Mouse (Mus musculus): ENCODE measurements at regions not wholly inside any gene's neighbourhood (a gene's known extent, or its start where the extent isn't known, plus 50 kb on each side); places are given as distances from the start of the nearest gene placed in this dataset.

GRCm38 (mm10) chr3:80056636-80057350 is 172.5 kb downstream of the Fam198b start:
- Histone ChIP-seq H3K4me3 (ENCODE audit: low read depth, low read length) (no peak overlapping the region), H3K36me3 (ENCODE audit: control insufficient read depth, insufficient read depth, low read length) (no peaks in the 10 kb centered on the region), H3K9ac (ENCODE audit: low read length) (no peak overlapping the region), H3K4me1 (ENCODE audit: control insufficient read depth, insufficient read depth, low read length) (no peaks in the 10 kb centered on the region), H3K4me2 (no peak overlapping the region), H3K27me3 (ENCODE audit: control insufficient read depth, insufficient read depth, low read length) (no peaks in the 10 kb centered on the region), H3K9me3 (ENCODE audit: control insufficient read depth, low read length) (no peaks in the 10 kb centered on the region), H3K27ac (ENCODE audit: low read depth, low read length) (no peak overlapping the region)
- ATAC-seq (ENCODE audit: low FRiP score) (no peak), DNase-seq (ENCODE audit: low spot score, missing footprints) (peak; percentile 72)
- WGBS, result 83% methylated on average over 6 of the region's 6 CpGs

GRCm38 (mm10) chr3:80058722-80059121 is 174.4 kb downstream of the Fam198b start:
- Histone ChIP-seq H3K36me3 (ENCODE audit: control insufficient read depth, insufficient read depth, low read length) (no peaks in the 10 kb centered on the region), H3K27me3 (ENCODE audit: control insufficient read depth, insufficient read depth, low read length) (no peaks in the 10 kb centered on the region), H3K9ac (ENCODE audit: low read length) (no peak overlapping the region), H3K4me2 (no peak overlapping the region), H3K4me3 (ENCODE audit: low read depth, low read length) (no peak overlapping the region), H3K27ac (ENCODE audit: low read depth, low read length) (no peak overlapping the region), H3K9me3 (ENCODE audit: control insufficient read depth, low read length) (no peaks in the 10 kb centered on the region), H3K4me1 (ENCODE audit: control insufficient read depth, insufficient read depth, low read length) (no peaks in the 10 kb centered on the region)
- WGBS, result 52% methylated on average over 2 of the region's 2 CpGs
- ATAC-seq (ENCODE audit: low FRiP score) (peak; percentile 65; the same call in 1 of the 2 replicates), DNase-seq (ENCODE audit: low spot score, missing footprints) (peak; percentile 86)

- Histone ChIP-seq H3K27ac (ENCODE audit: low read depth, low read length) (no peak overlapping the region), H3K9me3 (ENCODE audit: control insufficient read depth, low read length) (no peaks in the 10 kb centered on the region), H3K9ac (ENCODE audit: low read length) (no peak overlapping the region), H3K36me3 (ENCODE audit: control insufficient read depth, insufficient read depth, low read length) (no peaks in the 10 kb centered on the region), H3K4me3 (ENCODE audit: low read depth, low read length) (no peak overlapping the region), H3K4me1 (ENCODE audit: control insufficient read depth, insufficient read depth, low read length) (no peaks in the 10 kb centered on the region), H3K4me2 (no peak overlapping the region), H3K27me3 (ENCODE audit: control insufficient read depth, insufficient read depth, low read length) (no peaks in the 10 kb centered on the region)
- DNase-seq (ENCODE audit: low spot score, missing footprints) (no peak), ATAC-seq (ENCODE audit: low FRiP score) (no peak)
- 75% methylated on average over 5 of the region's 5 CpGs for WGBS
Measured at GRCm38 (mm10) chr3:80070726-80071125, 186.4 kb downstream of the Fam198b start.

- Histone ChIP-seq H3K4me3 (ENCODE audit: low read depth, low read length) (no peak overlapping the region), H3K9ac (ENCODE audit: low read length) (no peak overlapping the region), H3K4me1 (ENCODE audit: control insufficient read depth, insufficient read depth, low read length) (no peaks in the 10 kb centered on the region), H3K9me3 (ENCODE audit: control insufficient read depth, low read length) (no peaks in the 10 kb centered on the region), H3K27ac (ENCODE audit: low read depth, low read length) (no peak overlapping the region), H3K36me3 (ENCODE audit: control insufficient read depth, insufficient read depth, low read length) (no peaks in the 10 kb centered on the region), H3K4me2 (no peak overlapping the region), H3K27me3 (ENCODE audit: control insufficient read depth, insufficient read depth, low read length) (no peaks in the 10 kb centered on the region)
- WGBS, result 24% methylated on average over 10 of the region's 10 CpGs
- ATAC-seq (ENCODE audit: low FRiP score) (no peak), DNase-seq (ENCODE audit: low spot score, missing footprints) (peak; percentile 91)
Measured at GRCm38 (mm10) chr3:80079801-80080418, 195.6 kb downstream of the Fam198b start.

- no peaks in the 10 kb centered on the region for H3K36me3 ChIP-seq (ENCODE audit: control insufficient read depth, insufficient read depth, low read length)
- H3K4me2 ChIP-seq, result no peak overlapping the region
- H3K9ac ChIP-seq (ENCODE audit: low read length), result no peak overlapping the region
- WGBS, result 81% methylated on average over 7 of the region's 7 CpGs
- DNase-seq (ENCODE audit: low spot score, missing footprints) (no peak), ATAC-seq (ENCODE audit: low FRiP score) (no peak)
- no peak overlapping the region for H3K27ac ChIP-seq (ENCODE audit: low read depth, low read length)
- H3K4me1 ChIP-seq (ENCODE audit: control insufficient read depth, insufficient read depth, low read length), result no peaks in the 10 kb centered on the region
- no peaks in the 10 kb centered on the region for H3K27me3 ChIP-seq (ENCODE audit: control insufficient read depth, insufficient read depth, low read length)
- H3K9me3 ChIP-seq (ENCODE audit: control insufficient read depth, low read length), result no peaks in the 10 kb centered on the region
- no peak overlapping the region for H3K4me3 ChIP-seq (ENCODE audit: low read depth, low read length)
Measured at GRCm38 (mm10) chr3:80081210-80081609, 196.9 kb downstream of the Fam198b start.

GRCm38 (mm10) chr3:80082780-80083519 is 198.6 kb downstream of the Fam198b start:
- WGBS, result 89% methylated on average over 8 of the region's 8 CpGs
- ATAC-seq (ENCODE audit: low FRiP score), result no peak

GRCm38 (mm10) chr3:80084168-80084567 is 199.8 kb downstream of the Fam198b start:
- Histone ChIP-seq H3K36me3 (ENCODE audit: control insufficient read depth, insufficient read depth, low read length) (no peaks in the 10 kb centered on the region), H3K4me2 (no peak overlapping the region), H3K27me3 (ENCODE audit: control insufficient read depth, insufficient read depth, low read length) (no peaks in the 10 kb centered on the region), H3K27ac (ENCODE audit: low read depth, low read length) (no peak overlapping the region), H3K9ac (ENCODE audit: low read length) (no peak overlapping the region), H3K4me1 (ENCODE audit: control insufficient read depth, insufficient read depth, low read length) (no peaks in the 10 kb centered on the region), H3K9me3 (ENCODE audit: control insufficient read depth, low read length) (no peaks in the 10 kb centered on the region), H3K4me3 (ENCODE audit: low read depth, low read length) (no peak overlapping the region)
- 68% methylated on average over 3 of the region's 3 CpGs for WGBS
- DNase-seq (ENCODE audit: low spot score, missing footprints), result no peak
- no peak for ATAC-seq (ENCODE audit: low FRiP score)

More at GRCm38 (mm10) chr3:80082780-80083519, 198.6 kb downstream of the Fam198b start:
- no peaks in the 10 kb centered on the region for H3K9me3 ChIP-seq (ENCODE audit: control insufficient read depth, low read length)
- H3K27me3 ChIP-seq (ENCODE audit: control insufficient read depth, insufficient read depth, low read length), result no peaks in the 10 kb centered on the region
- no peaks in the 10 kb centered on the region for H3K36me3 ChIP-seq (ENCODE audit: control insufficient read depth, insufficient read depth, low read length)
- H3K4me3 ChIP-seq (ENCODE audit: low read depth, low read length), result no peak overlapping the region
- H3K4me2 ChIP-seq, result no peak overlapping the region
- no peaks in the 10 kb centered on the region for H3K4me1 ChIP-seq (ENCODE audit: control insufficient read depth, insufficient read depth, low read length)
- no peak overlapping the region for H3K9ac ChIP-seq (ENCODE audit: low read length)
- no peak for DNase-seq (ENCODE audit: low spot score, missing footprints)
- no peak overlapping the region for H3K27ac ChIP-seq (ENCODE audit: low read depth, low read length)

GRCm38 (mm10) chr3:80099625-80100024 is 215.3 kb downstream of the Fam198b start:
- Histone ChIP-seq H3K9ac (ENCODE audit: low read length) (no peak overlapping the region), H3K4me1 (ENCODE audit: control insufficient read depth, insufficient read depth, low read length) (no peaks in the 10 kb centered on the region), H3K9me3 (ENCODE audit: control insufficient read depth, low read length) (no peaks in the 10 kb centered on the region), H3K27ac (ENCODE audit: low read depth, low read length) (no peak overlapping the region), H3K27me3 (ENCODE audit: control insufficient read depth, insufficient read depth, low read length) (no peaks in the 10 kb centered on the region), H3K36me3 (ENCODE audit: control insufficient read depth, insufficient read depth, low read length) (no peaks in the 10 kb centered on the region), H3K4me3 (ENCODE audit: low read depth, low read length) (no peak overlapping the region), H3K4me2 (no peak overlapping the region)
- ATAC-seq (ENCODE audit: low FRiP score) (no peak), DNase-seq (ENCODE audit: low spot score, missing footprints) (no peak)
- WGBS, result 82% methylated on average over 3 of the region's 3 CpGs

GRCm38 (mm10) chr3:80120177-80120736 is 235.9 kb downstream of the Fam198b start:
- no peak for DNase-seq (ENCODE audit: low spot score, missing footprints)
- Histone ChIP-seq H3K27me3 (ENCODE audit: control insufficient read depth, insufficient read depth, low read length) (no peaks in the 10 kb centered on the region), H3K4me2 (no peak overlapping the region), H3K36me3 (ENCODE audit: control insufficient read depth, insufficient read depth, low read length) (no peaks in the 10 kb centered on the region), H3K27ac (ENCODE audit: low read depth, low read length) (no peak overlapping the region), H3K9me3 (ENCODE audit: control insufficient read depth, low read length) (no peaks in the 10 kb centered on the region), H3K4me3 (ENCODE audit: low read depth, low read length) (no peak overlapping the region), H3K4me1 (ENCODE audit: control insufficient read depth, insufficient read depth, low read length) (no peaks in the 10 kb centered on the region), H3K9ac (ENCODE audit: low read length) (no peak overlapping the region)
- WGBS, result 67% methylated on average over 1 of the region's 1 CpGs
- no peak for ATAC-seq (ENCODE audit: low FRiP score)

Measured in midbrain, embryonic 11.5 days (tissue).